Mouse (Mus musculus) midbrain, embryonic 16.5 days (tissue): ENCODE results near the gene Shc3. TPM values are rescaled to one million over a fixed set of nuclear protein-coding genes. Genes with fewer than 3 reads are reported as not detected.

ENCODE experiments used
- ATAC-seq: fragments of 200-750 bp; cut with Nextera tagmentation; 2 replicates; pipeline ENCODE4 v1.8.0; 2017; ENCODE audit warnings: moderate TSS enrichment
- H3K27ac ChIP-seq: fragments of 300-500 bp; sonication (generic); 2 replicates; pipeline ENCODE4 v1.5.1; 2014; ENCODE audit warnings: mild to moderate bottlenecking, low read length, mixed read lengths
- H3K27me3 ChIP-seq: fragments of 300-500 bp; sonication (generic); 2 replicates; pipeline ENCODE4 v1.6.1; 2014; ENCODE audit warnings: low read depth, low read length, mixed read lengths; ENCODE audit not compliant: control insufficient read depth, insufficient read depth
- H3K36me3 ChIP-seq: fragments of 300-500 bp; sonication (generic); 2 replicates; pipeline ENCODE4 v1.6.1; 2014; ENCODE audit warnings: mild to moderate bottlenecking, low read length, moderate library complexity, mixed read lengths; ENCODE audit not compliant: control insufficient read depth, insufficient read depth
- H3K4me1 ChIP-seq: fragments of 300-500 bp; sonication (generic); 2 replicates; pipeline ENCODE4 v1.6.1; 2014; ENCODE audit warnings: mild to moderate bottlenecking, low read length, mixed read lengths; ENCODE audit not compliant: control insufficient read depth, insufficient read depth
- H3K4me2 ChIP-seq: fragments of 300-500 bp; sonication (generic); 2 replicates; pipeline ENCODE4 v1.6.1; 2014; ENCODE audit warnings: mild to moderate bottlenecking, low read length, mixed read lengths
- H3K4me3 ChIP-seq: fragments of 300-500 bp; sonication (generic); 2 replicates; pipeline ENCODE4 v1.5.1; 2014; ENCODE audit warnings: low read depth, mild to moderate bottlenecking, low read length, moderate library complexity, mixed read lengths
- H3K9ac ChIP-seq: fragments of 300-500 bp; sonication (generic); 2 replicates; pipeline ENCODE4 v1.6.1; 2014; ENCODE audit warnings: low read depth, low read length, mixed read lengths
- H3K9me3 ChIP-seq: fragments of 300-500 bp; sonication (generic); replicated peaks from 2 replicates; pipeline ENCODE4 v1.6.1; 2014; ENCODE audit warnings: mild to moderate bottlenecking, low read length, mixed read lengths; ENCODE audit not compliant: control insufficient read depth, poor library complexity, severe bottlenecking
- WGBS: fragments of 180-500 bp; shearing (Covaris S2); extraction: QIAGEN DNeasy Blood & Tissue Kit; methylation state at CpG from one replicate; pipeline ENCODE4 v1.1.7; 2014; 5-methylcytosine and 5-hydroxymethylcytosine counted together
- polyA plus RNA-seq: library from polyadenylated mRNA; unstranded; fragments of >200 nt; fragmentation: Nextera tagmentation; extraction: Ambion mirVana; gene quantifications from 2 replicates; pipeline ENCODE4 v1.2.1, GENCODE M21; 2015

Gene Shc3
- polyA plus RNA-seq, 1 experiment from 2014 or later = 8.3 TPM

DNA sequence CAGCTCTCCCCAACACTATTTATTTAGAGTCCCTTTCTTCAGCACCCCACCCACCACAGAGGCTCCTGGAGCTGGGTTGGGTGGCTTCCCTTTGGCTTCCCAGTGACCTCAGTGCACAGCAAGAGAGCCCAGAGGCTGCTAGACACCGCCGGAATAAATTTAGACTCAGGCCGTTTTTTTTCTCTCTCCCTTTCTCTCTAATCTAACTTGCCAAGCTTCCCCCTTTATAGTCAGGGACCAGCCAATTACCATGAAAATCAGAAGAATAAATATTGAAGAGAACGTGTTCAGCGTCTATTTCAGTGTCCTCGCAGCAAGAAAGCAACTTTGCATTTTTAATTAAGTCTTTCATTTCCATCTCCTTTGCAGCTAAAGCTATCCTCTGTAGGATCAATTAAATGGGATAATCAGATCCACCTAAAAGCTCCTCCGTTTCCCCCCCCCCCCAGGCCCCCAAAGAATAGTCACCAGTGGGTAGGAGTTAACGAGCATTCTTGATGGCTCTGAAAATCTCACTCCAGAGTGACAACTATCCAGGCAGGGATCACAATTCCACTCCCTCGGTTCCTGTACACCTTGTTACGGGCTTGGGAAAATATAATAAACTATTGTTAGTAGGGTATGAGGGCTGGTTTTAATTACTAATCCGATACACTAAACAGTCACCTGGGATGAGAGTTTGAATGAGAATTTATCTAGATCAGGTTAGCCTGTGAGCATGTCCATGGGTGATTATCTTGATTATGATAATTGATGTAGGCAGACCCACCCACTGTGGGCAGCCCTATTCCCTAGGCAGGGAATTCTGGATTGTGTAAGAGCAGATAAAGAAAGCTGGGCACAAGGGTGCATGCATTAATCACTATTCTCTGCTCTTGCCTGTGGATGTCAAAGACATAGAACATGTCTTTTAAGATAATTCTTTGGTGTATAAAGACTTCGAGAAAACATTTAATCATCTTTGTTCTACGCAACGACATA is 131.8 kb downstream of the Shc3 start:
- no peaks in the 10 kb centered on the region for H3K27me3 ChIP-seq
- peaks cover 8% of the 10 kb centered on the region for H3K4me1 ChIP-seq
- 33% methylated on average over 14 of the region's 14 CpGs for WGBS
- no peak overlapping the region for H3K9ac ChIP-seq
- no peaks in the 10 kb centered on the region for H3K36me3 ChIP-seq
- peak overlapping the region; percentile 54 for H3K27ac ChIP-seq
- H3K4me3 ChIP-seq = no peak overlapping the region
- no peak overlapping the region for H3K4me2 ChIP-seq
- ATAC-seq = peak; percentile 59
- H3K9me3 ChIP-seq = no peaks in the 10 kb centered on the region

DNA sequence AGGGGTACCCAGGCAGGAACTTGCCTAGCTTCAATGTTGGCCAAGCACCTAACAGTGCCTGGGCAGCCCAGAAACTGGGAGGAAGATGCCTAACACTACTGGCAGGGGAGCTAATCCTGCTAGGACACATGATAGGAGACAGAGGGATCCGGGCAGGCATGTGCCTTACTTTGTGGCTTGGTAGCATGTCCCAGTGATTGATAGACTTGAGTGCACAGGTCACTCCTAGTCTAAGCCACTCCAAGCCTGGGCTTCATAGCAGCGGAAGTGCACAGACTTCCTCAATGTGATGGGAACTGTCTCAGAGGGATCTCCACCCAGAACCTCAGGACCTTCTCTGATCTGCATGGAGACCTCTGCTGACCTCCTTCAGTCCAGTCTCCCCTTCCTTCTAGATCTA is 134.1 kb downstream of the Shc3 start:
- ATAC-seq = no peak
- no peaks in the 10 kb centered on the region for H3K36me3 ChIP-seq
- H3K27ac ChIP-seq = no peak overlapping the region
- H3K4me2 ChIP-seq = no peak overlapping the region
- no peaks in the 10 kb centered on the region for H3K27me3 ChIP-seq
- H3K9me3 ChIP-seq = no peaks in the 10 kb centered on the region
- WGBS = 91% methylated on average over 2 of the region's 2 CpGs
- H3K4me3 ChIP-seq = no peak overlapping the region
- peaks cover 8% of the 10 kb centered on the region for H3K4me1 ChIP-seq
- no peak overlapping the region for H3K9ac ChIP-seq

DNA sequence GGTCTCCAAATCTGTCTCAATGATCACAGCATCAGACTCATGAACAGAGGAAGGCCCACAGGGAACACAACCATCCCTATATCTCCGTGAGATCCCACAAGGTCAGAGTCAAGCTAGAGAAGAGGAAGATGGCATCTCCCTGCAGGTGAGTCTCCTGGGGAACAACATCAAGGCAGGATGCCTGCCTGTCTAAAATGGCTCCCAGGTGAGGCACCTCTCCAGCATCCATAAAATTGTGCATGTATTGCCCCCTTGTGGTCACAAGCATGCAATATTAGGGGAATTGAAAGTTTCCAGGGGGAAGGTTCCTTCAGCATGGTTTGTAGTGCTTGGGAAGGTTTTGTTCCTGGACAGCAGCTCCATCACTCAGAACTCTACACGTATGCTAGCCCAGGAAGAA is 134.8 kb downstream of the Shc3 start:
- no peaks in the 10 kb centered on the region for H3K9me3 ChIP-seq
- WGBS = 63% methylated on average over 2 of the region's 2 CpGs
- peaks cover 8% of the 10 kb centered on the region for H3K4me1 ChIP-seq
- no peaks in the 10 kb centered on the region for H3K27me3 ChIP-seq
- H3K4me3 ChIP-seq = no peak overlapping the region
- no peak overlapping the region for H3K27ac ChIP-seq
- H3K36me3 ChIP-seq = no peaks in the 10 kb centered on the region
- ATAC-seq = no peak
- H3K9ac ChIP-seq = no peak overlapping the region
- no peak overlapping the region for H3K4me2 ChIP-seq

DNA sequence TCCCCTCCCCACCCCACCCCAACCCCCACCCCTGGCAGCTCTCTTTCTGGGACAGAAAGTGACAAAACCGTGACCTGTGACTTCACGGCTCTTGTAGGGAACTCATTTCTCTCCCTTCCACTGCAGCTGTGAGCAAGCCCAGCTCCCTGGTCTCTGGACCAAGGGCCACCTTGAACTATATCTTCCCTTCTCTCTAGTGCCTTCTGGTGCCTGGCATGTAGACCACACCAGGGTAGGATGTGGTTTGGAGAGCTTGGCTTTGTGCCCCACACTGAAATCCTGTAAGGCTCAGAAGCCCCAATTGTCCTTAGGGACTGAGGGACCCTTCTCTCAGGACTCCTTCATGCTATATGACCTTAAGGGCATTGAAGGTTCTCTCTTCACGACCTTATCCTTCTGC is 135.8 kb downstream of the Shc3 start:
- Histone ChIP-seq H3K4me2 (no peak overlapping the region), H3K27ac (no peak overlapping the region), H3K36me3 (no peaks in the 10 kb centered on the region), H3K4me3 (no peak overlapping the region), H3K4me1 (peaks cover 8% of the 10 kb centered on the region), H3K27me3 (no peaks in the 10 kb centered on the region), H3K9me3 (no peaks in the 10 kb centered on the region), H3K9ac (no peak overlapping the region)
- WGBS = 62% methylated on average over 3 of the region's 3 CpGs
- no peak for ATAC-seq

DNA sequence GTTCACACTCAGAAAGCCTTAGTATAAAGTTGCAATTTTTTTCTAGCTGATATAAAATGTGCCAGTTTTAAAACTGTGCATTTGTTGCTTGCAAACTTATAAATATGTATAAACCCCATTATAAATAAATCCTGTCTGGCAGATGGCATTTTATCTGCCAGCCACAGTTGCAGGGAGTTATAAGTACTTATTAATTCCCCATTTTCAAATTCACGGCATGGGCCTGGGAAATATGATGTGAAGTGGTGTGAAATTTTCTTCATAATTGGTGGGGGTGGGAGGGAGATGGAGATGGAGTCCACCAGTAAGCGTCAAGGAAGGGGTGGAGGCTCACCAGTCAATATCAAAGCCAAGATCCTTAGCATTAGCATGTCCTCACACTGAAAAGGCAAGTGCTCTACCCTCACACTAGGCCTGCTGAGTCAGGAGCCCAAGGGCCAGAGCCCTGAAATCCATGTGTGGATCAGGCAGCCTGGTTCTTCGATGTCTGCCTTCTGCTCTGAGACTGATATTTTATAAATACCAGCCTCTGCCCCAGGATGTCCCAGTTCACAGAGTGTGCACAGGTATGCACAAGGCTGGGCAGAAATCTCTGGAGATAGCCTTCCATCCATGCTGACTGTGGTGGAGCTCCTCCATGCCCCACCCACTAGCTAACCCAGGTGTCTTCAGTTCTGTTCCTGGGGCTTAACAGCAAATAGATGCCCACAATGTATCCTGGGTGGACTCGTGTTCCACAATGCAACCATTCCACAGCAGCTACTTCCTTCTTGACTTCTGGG is 143.4 kb downstream of the Shc3 start:
- Histone ChIP-seq H3K4me3 (no peak overlapping the region), H3K9me3 (no peaks in the 10 kb centered on the region), H3K36me3 (no peaks in the 10 kb centered on the region), H3K4me1 (peaks cover 5% of the 10 kb centered on the region), H3K27ac (peak overlapping the region; percentile 63), H3K4me2 (no peak overlapping the region), H3K27me3 (no peaks in the 10 kb centered on the region), H3K9ac (no peak overlapping the region)
- ATAC-seq = peak; percentile 59
- WGBS = 65% methylated on average over 4 of the region's 4 CpGs

DNA sequence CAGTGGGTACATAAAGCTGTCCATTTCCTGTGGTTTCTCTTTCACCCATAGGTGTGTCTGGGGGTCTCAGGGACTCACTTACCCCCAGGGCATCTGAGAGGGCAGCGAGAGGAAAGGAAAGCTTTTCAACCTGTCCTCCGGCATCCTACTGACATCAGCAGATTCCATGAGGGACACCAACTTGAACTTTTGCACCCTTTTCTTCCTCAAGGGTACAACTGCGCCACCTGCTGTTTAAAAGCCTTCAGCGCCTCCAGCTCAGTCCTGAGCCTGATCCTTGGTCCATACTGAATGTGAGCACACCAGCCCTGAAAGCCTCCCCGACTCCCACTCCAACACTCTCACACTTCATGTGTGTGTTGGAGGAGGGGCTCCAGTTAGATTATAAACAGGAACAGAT is 144.6 kb downstream of the Shc3 start:
- Histone ChIP-seq H3K9me3 (no peaks in the 10 kb centered on the region), H3K4me1 (peaks cover 5% of the 10 kb centered on the region), H3K4me3 (no peak overlapping the region), H3K27me3 (no peaks in the 10 kb centered on the region), H3K9ac (no peak overlapping the region), H3K27ac (0 out of 2 replicates have a peak overlapping the region, but pooled peaks have one; percentile 41), H3K4me2 (no peak overlapping the region), H3K36me3 (no peaks in the 10 kb centered on the region)
- no peak for ATAC-seq
- WGBS = 20% methylated on average over 5 of the region's 5 CpGs

DNA sequence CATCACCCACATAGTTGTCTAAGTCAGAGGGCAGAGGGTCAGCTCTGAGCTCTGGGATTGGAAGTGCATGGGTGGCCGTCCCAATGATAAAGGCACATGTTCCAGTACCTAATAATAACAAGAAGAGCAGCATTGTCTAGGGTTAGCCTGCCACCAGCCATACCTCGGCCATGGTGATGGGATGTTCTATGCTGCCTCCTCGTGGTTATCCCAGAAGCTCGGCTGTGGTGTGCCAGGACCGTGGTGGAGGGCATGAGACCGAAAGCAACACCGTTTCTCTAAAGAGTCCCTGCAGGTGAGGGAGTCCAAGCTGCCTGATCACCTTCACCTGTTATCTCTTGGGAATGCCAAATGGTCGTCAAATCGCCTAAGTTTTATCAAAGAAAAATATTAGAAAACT is 145.6 kb downstream of the Shc3 start:
- ATAC-seq = no peak
- no peaks in the 10 kb centered on the region for H3K9me3 ChIP-seq
- no peaks in the 10 kb centered on the region for H3K27me3 ChIP-seq
- no peaks in the 10 kb centered on the region for H3K36me3 ChIP-seq
- WGBS = 79% methylated on average over 9 of the region's 9 CpGs
- peaks cover 9% of the 10 kb centered on the region for H3K4me1 ChIP-seq
- H3K4me2 ChIP-seq = no peak overlapping the region
- no peak overlapping the region for H3K4me3 ChIP-seq
- no peak overlapping the region for H3K27ac ChIP-seq
- no peak overlapping the region for H3K9ac ChIP-seq

DNA sequence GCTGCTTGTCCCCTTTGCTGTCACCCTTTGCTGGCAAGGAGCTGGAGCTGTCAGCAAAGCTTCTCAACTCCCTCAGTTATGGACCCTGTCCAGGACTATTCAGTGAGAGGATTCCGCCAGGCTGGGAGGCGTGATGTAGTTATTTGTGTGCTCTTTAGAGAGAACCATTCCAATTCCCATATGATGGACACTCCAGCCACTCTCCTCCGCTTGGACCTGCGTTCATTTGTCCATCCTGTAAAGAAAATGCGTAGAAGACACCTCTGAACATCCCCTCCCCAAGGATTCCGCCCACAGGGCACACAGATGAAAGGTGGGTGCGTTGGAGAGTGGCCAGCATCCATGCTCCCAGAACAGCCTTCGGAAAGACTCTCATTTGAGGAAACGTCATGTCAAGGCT is 148.4 kb downstream of the Shc3 start:
- Histone ChIP-seq H3K36me3 (no peaks in the 10 kb centered on the region), H3K4me3 (no peak overlapping the region), H3K9ac (no peak overlapping the region), H3K4me1 (peaks cover 24% of the 10 kb centered on the region), H3K27me3 (no peaks in the 10 kb centered on the region), H3K27ac (no peak overlapping the region), H3K4me2 (no peak overlapping the region), H3K9me3 (no peaks in the 10 kb centered on the region)
- no peak for ATAC-seq
- 84% methylated on average over 9 of the region's 9 CpGs for WGBS

DNA sequence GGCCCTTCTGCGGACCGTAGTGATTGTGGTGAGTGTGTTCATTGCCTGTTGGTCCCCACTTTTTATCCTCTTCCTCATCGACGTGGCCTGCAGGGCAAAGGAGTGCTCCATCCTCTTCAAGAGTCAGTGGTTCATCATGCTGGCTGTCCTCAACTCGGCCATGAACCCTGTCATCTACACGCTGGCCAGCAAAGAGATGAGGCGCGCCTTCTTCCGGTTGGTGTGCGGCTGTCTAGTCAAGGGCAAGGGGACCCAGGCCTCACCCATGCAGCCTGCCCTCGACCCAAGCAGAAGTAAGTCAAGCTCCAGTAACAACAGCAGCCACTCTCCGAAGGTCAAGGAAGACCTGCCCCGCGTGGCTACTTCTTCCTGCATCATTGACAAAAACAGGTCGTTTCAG is 149.7 kb downstream of the Shc3 start:
- Histone ChIP-seq H3K4me1 (peaks cover 19% of the 10 kb centered on the region), H3K27ac (no peak overlapping the region), H3K9me3 (no peaks in the 10 kb centered on the region), H3K4me3 (no peak overlapping the region), H3K4me2 (no peak overlapping the region), H3K36me3 (no peaks in the 10 kb centered on the region), H3K9ac (no peak overlapping the region), H3K27me3 (no peaks in the 10 kb centered on the region)
- no peak for ATAC-seq
- WGBS = 93% methylated on average over 15 of the region's 15 CpGs
